Mouse (Mus musculus): ENCODE measurements around the gene Plxna2. TPM values are rescaled to one million over a fixed set of nuclear protein-coding genes. Genes with fewer than 3 reads are reported as not detected.
A peak's percentile ranks its signal among the peaks of the same experiment; 100 is the strongest.

Gene Plxna2
- polyA plus RNA-seq, 1 experiment, result 34.7 TPM

GRCm38 (mm10) chr1:194745177-194745934, 127.3 kb downstream of the Plxna2 start:
- TF ChIP-seq CTCF (IDR thresholded peaks at IDR 0.05; ENCODE audit: extremely low read depth, insufficient read depth, low read length) (no peak), POLR2A (IDR thresholded peaks at IDR 0.05; ENCODE audit: extremely low read depth, insufficient read depth, low read length) (no peak)
- Histone ChIP-seq H3K4me1 (ENCODE audit: control insufficient read depth, insufficient read depth, low read length) (no peaks in the 10 kb centered on the region; the same call in 1 of the 2 replicates), H3K4me3 (ENCODE audit: insufficient read depth, low read length) (no peak overlapping the region), H3K27ac (ENCODE audit: insufficient read depth, low read length) (no peak overlapping the region)

DNA sequence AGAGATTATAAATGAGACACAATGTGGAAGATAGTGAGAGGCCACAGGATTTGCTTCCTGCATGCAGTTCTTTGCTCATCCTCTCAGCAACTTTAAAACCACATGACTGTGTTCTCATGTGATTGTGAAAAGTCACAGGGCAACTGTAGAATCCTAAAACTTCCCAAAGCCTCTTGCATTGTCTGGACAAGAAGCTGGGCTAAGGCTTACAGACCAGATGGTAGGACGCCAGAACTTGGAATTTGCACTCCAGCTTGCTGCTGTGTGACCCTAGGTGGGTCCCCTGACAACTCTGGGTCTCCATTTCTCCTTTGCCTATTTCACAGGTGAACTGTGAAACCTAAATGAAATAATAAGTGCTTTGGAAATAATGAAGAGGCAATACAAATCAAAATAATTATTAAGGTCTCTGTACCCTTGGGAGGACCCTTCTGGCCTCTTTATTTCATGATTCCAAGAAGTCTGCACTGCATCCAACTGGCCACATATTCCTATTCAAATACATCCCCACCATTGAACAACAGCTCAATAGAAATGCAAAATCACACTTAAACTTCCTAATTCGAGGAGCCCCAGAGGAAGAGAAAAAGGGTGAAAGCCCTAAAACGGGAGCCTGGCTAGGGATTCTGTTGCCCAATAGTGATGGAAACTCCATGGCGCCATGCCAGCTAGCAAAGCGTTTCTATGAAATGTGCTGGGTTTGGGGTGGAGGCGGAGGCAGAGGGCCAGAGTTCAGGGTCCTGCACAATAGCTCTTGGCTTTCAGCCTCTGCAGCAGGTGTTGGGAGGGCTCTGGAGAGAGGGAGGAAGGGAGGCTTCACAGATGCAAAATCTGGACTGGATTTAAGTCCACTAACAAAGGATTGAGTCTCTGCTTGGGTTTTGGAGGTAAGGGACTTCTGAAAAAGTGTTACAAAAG, 128.6 kb downstream of the Plxna2 start:
- H3K4me1 ChIP-seq (ENCODE audit: control insufficient read depth, insufficient read depth, low read length), result no peaks in the 10 kb centered on the region; the same call in 1 of the 2 replicates
- H3K4me3 ChIP-seq (ENCODE audit: insufficient read depth, low read length), result no peak overlapping the region
- no peak overlapping the region for H3K27ac ChIP-seq (ENCODE audit: insufficient read depth, low read length)
- no peak for TF ChIP-seq CTCF (IDR thresholded peaks at IDR 0.05; ENCODE audit: extremely low read depth, insufficient read depth, low read length)
- TF ChIP-seq POLR2A (IDR thresholded peaks at IDR 0.05; ENCODE audit: extremely low read depth, insufficient read depth, low read length), result no peak

DNA sequence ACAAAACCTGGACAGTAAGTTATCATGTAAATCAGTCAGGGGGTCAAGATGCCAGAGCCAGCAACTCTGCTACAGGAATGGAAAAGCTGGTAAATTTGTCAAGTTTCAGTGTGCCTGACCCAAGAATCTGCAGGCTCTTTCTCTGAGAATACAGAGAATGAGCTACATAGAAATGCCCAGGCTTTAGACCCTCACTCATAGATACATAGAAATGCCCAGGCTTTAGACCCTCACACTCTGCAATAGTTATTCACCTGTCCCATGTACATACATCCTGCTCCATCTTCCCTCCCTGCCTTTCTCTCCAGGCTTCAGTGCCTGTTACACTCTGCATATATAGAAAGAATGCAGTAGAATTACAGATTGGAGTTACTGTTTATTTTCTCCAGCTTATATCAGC, 129.2 kb downstream of the Plxna2 start:
- no peak overlapping the region for H3K27ac ChIP-seq (ENCODE audit: insufficient read depth, low read length)
- no peak for TF ChIP-seq POLR2A (IDR thresholded peaks at IDR 0.05; ENCODE audit: extremely low read depth, insufficient read depth, low read length)
- TF ChIP-seq CTCF (IDR thresholded peaks at IDR 0.05; ENCODE audit: extremely low read depth, insufficient read depth, low read length), result no peak
- no peaks in the 10 kb centered on the region; the same call in 1 of the 2 replicates for H3K4me1 ChIP-seq (ENCODE audit: control insufficient read depth, insufficient read depth, low read length)
- H3K4me3 ChIP-seq (ENCODE audit: insufficient read depth, low read length), result no peak overlapping the region

DNA sequence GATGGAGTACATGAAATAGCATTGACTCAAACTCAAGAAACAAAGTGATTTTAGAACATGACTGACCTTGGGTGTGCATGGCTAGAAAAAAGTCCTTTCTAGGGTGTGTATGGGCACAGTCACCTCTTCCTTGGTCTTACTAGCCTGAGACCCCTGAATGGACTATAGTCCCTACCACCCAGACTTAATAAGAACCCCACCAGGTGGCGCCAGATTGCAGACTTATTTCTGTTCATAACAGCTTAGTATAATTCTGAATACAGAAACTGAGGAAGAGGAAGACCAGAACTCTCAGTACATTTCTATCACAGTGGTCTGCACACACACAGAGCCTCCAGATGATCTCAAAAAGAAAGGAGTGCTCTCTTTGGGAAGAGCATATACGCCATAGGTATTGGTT, 135.2 kb downstream of the Plxna2 start:
- TF ChIP-seq CTCF (IDR thresholded peaks at IDR 0.05; ENCODE audit: extremely low read depth, insufficient read depth, low read length) (peak; percentile 29; the same call in 1 of the 2 replicates), POLR2A (IDR thresholded peaks at IDR 0.05; ENCODE audit: extremely low read depth, insufficient read depth, low read length) (no peak)
- Histone ChIP-seq H3K4me3 (ENCODE audit: insufficient read depth, low read length) (no peak overlapping the region), H3K4me1 (ENCODE audit: control insufficient read depth, insufficient read depth, low read length) (peaks cover 4% of the 10 kb centered on the region), H3K27ac (ENCODE audit: insufficient read depth, low read length) (no peak overlapping the region)

- peaks cover 4% of the 10 kb centered on the region for H3K4me1 ChIP-seq (ENCODE audit: control insufficient read depth, insufficient read depth, low read length)
- TF ChIP-seq POLR2A (IDR thresholded peaks at IDR 0.05; ENCODE audit: extremely low read depth, insufficient read depth, low read length), result no peak
- no peak for TF ChIP-seq CTCF (IDR thresholded peaks at IDR 0.05; ENCODE audit: extremely low read depth, insufficient read depth, low read length)
- no peak overlapping the region for H3K4me3 ChIP-seq (ENCODE audit: insufficient read depth, low read length)
- no peak overlapping the region for H3K27ac ChIP-seq (ENCODE audit: insufficient read depth, low read length)
These were observed 138.0 kb downstream of the Plxna2 start for GRCm38 (mm10) chr1:194756001-194756400.

DNA sequence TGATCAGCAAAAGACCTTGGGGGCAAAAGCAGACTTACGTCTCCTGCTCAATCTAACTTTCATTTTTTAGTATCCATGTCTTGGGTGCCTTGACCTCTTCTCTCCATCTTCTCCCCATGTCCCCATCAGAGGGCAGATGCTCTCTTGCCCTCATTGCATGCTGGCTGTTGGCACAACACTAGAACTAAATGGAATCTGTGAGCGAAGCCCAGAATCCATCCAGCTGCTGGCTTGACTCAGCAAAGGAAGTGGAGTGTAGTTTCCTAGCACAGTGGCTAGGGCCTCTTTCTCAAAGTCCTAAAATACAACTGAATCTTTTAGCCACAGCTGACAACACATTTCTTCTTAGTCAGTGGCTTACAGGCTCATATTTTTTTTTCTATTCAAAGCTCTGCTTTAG, 138.4 kb downstream of the Plxna2 start:
- Histone ChIP-seq H3K27ac (ENCODE audit: insufficient read depth, low read length) (no peak overlapping the region), H3K4me1 (ENCODE audit: control insufficient read depth, insufficient read depth, low read length) (peaks cover 4% of the 10 kb centered on the region), H3K4me3 (ENCODE audit: insufficient read depth, low read length) (no peak overlapping the region)
- TF ChIP-seq CTCF (IDR thresholded peaks at IDR 0.05; ENCODE audit: extremely low read depth, insufficient read depth, low read length), result no peak
- no peak for TF ChIP-seq POLR2A (IDR thresholded peaks at IDR 0.05; ENCODE audit: extremely low read depth, insufficient read depth, low read length)

GRCm38 (mm10) chr1:194756863-194757262, 138.8 kb downstream of the Plxna2 start:
- Histone ChIP-seq H3K4me1 (ENCODE audit: control insufficient read depth, insufficient read depth, low read length) (peaks cover 4% of the 10 kb centered on the region), H3K27ac (ENCODE audit: insufficient read depth, low read length) (no peak overlapping the region), H3K4me3 (ENCODE audit: insufficient read depth, low read length) (no peak overlapping the region)
- TF ChIP-seq CTCF (IDR thresholded peaks at IDR 0.05; ENCODE audit: extremely low read depth, insufficient read depth, low read length) (no peak), POLR2A (IDR thresholded peaks at IDR 0.05; ENCODE audit: extremely low read depth, insufficient read depth, low read length) (no peak)

DNA sequence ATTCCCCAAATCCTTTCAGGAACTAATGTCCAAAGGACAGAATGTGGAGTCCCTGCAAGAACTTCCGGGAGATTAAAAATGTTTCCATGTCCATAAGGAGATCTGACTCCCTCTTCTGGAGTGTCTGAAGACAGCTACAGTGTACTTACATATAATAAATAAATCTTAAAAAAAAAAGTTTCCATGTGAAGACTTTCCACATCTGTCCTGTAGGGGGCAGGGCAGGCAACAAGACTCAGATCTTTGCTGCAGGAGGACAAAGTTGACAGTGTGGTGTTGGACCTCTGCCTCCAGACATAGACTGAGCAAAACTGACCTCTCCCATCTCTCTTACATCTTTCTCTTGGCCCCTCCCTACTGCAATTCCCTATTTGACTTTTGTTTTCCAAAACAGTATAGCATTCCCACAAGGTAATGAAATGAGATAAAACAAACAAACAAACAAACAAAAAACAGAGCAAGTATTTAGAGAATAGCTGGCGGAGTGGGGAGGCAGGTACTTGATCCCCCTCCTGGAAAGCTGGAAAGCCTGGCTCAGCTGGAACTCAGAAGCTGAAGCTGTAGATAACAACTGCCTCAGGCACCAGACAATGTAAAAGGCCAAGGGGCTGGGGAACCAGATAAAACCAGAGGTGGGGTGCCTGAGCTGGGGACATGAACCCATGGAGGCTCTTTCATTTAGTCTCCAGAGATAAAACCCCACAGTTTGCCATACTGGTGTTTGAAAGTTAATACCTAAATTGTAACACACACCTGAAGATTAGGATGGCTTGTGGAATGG, 143.6 kb downstream of the Plxna2 start:
- no peak for TF ChIP-seq POLR2A (IDR thresholded peaks at IDR 0.05; ENCODE audit: extremely low read depth, insufficient read depth, low read length)
- peak; percentile 48 for TF ChIP-seq CTCF (IDR thresholded peaks at IDR 0.05; ENCODE audit: extremely low read depth, insufficient read depth, low read length)
- no peak overlapping the region for H3K27ac ChIP-seq (ENCODE audit: insufficient read depth, low read length)
- H3K4me1 ChIP-seq (ENCODE audit: control insufficient read depth, insufficient read depth, low read length), result peaks cover 2% of the 10 kb centered on the region
- no peak overlapping the region for H3K4me3 ChIP-seq (ENCODE audit: insufficient read depth, low read length)

GRCm38 (mm10) chr1:194762896-194763295, 144.9 kb downstream of the Plxna2 start:
- H3K4me1 ChIP-seq (ENCODE audit: control insufficient read depth, insufficient read depth, low read length), result no peaks in the 10 kb centered on the region
- no peak overlapping the region for H3K27ac ChIP-seq (ENCODE audit: insufficient read depth, low read length)
- H3K4me3 ChIP-seq (ENCODE audit: insufficient read depth, low read length), result no peak overlapping the region
- TF ChIP-seq POLR2A (IDR thresholded peaks at IDR 0.05; ENCODE audit: extremely low read depth, insufficient read depth, low read length), result no peak
- no peak for TF ChIP-seq CTCF (IDR thresholded peaks at IDR 0.05; ENCODE audit: extremely low read depth, insufficient read depth, low read length)

Measured in cortical plate, adult 2 months (tissue).